Mouse (Mus musculus) stomach, postnatal 0 days (tissue): ENCODE measurements around the gene Hoxb4.

ENCODE experiments used
- CTCF ChIP-seq: IDR thresholded peaks from 2 replicates; pipeline ENCODE4 v1.5.1; 2016; ENCODE audit warnings: antibody characterized with exemption, low read depth, mild to moderate bottlenecking, moderate library complexity
- EP300 ChIP-seq: optimal IDR thresholded peaks from 2 replicates; pipeline ENCODE3; 2016; ENCODE audit warnings: antibody characterized with exemption

DNA sequence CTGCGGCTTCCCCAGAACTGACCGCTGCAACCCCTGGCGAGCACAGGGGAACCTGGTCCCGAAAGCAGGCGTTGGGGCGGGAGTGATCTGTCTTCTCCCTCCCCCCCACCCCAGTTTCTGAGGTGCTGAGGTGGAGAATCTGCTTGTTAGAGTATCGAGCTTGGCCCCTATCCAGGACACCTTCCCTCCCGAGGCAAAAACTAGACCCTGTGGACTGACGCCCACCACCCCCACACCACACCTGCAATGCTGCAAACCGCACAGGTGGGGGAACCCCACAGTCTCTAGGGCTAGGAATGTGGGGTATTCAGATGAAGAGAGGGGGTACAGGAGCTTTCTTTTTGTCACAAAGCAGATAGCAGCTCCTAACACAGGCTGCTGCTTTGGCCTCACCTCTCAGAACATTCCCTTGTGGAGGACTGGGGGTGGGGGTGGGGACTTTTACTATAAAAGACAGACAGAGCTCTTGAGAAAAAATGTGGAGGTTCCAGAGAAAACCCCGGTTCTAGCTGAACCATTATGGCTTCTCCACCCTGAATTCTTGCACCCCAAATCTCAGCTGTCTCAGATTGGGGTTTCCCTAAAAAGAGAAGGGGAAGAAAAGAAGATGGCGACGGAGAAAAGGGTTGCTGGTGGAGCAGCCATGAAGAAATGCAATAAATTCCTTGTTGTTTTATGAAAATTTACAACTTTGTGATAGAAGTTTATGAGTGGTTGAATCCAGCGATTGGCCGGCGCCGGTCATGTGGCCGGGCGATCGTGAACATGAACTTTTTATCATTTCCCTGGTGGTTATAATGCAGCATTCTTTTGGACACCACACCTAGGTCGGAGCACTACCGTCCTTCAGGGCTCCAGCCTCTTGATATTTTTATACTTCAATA is 26.1 kb upstream of the Hoxb4 start, which contains the start of gene Hoxb6:
- TF ChIP-seq CTCF = no peak
- TF ChIP-seq EP300 = no peak
